Mouse (Mus musculus) megakaryocyte progenitor cell, adult 5-6 weeks (primary cell): Measurements from ENCODE around the gene Bloc1s4. TPM values are rescaled to one million over a fixed set of nuclear protein-coding genes. Genes with fewer than 3 reads are reported as not detected.

Source experiments
- ATAC-seq: replicated peaks from 2 replicates; pipeline ENCODE4 v1.8.0; 2016; ENCODE audit warnings: mild to moderate bottlenecking, moderate TSS enrichment, inconsistent platforms; ENCODE audit not compliant: poor library complexity
- total RNA-seq, 2 experiments: library from RNA; stranded (forward) in 1 of 2; stranded (reverse) in 1 of 2; fragments of 157-497, 149-512 nt in 1 of 2; fragments of 200-1000 nt in 1 of 2; gene quantifications; 2 replicates each; pipeline versions ENCODE4 v1.2.3 to v1.2.4; 2015 to 2017

The Bloc1s4 gene
- total RNA-seq (2015) (10.0 and 14.6 TPM in 2 replicates), total RNA-seq (2017) (13.7 and 16.9 TPM in 2 replicates)

- peak; percentile 94 for ATAC-seq
Observed at GRCm38 (mm10) chr5:36748536-36749061, at the start of gene Bloc1s4. Bloc1s4 (minus strand) TSS chr5:36748650.

DNA sequence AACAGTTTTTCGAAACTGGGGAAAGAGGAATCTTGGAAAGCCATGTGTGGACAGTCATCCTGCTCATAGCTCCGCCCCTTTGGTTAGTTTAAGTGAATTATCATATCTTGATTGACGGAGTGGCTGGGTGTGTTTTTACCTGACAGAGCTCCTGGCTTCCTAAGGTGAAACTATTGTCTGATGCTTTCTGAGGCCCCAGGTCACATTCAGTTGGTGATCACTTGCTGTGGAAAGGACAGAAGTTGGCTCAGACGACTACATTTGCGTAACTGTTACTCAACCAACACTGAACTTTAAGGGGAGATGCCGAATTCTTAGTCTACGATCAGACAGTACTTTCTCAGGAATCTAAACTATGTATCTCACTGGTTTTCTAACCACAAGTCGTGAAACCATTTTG lies 48.8 kb upstream of the Bloc1s4 start:
- 0 out of 2 replicates have a peak, but pooled peaks have one; percentile 10 for ATAC-seq

- peak; percentile 88 for ATAC-seq
Observed at GRCm38 (mm10) chr5:36796296-36797014, 48.0 kb upstream of the Bloc1s4 start, which contains the start of gene Mrfap1. Mrfap1 (minus strand) TSS chr5:36796772.

- peak; percentile 32 for ATAC-seq
Observed at GRCm38 (mm10) chr5:36795647-36796295, 47.3 kb upstream of the Bloc1s4 start.

DNA sequence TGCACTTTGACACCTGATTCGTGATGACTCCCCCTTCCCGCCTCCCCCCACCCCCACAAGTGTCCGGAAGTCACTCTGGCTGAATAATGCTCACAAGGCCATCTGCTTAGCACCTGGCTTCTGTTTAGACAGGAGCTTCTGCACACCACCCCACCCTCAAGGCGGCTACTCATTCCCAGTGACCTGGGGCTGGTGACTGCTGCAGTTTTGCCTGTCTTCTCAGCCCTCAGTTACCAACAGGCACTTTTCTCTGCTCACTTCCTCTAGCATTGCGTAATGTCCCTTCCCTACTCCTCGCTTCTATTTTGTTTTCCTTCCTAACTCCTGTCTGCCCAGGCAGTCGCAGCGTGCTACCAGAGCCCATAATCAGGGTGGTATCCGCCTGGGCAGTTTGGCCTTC lies 43.4 kb upstream of the Bloc1s4 start:
- peak; percentile 45 for ATAC-seq

DNA sequence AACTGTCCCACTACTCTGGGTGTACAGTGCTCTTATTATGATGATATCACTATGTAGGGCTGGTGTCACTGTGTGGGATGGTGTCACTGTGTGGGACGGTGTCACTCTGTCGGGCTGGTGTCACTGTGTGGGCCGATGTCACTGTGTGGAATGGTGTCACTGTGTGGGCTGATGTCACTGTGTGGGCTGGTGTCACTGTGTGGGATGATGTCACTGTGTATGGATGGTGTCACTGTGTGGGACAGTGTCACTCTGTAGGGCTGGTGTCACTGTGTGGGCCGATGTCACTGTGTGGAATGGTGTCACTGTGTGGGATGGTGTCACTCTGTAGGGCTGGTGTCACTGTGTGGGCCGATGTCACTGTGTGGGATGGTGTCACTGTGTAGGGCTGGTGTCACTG lies 37.6 kb upstream of the Bloc1s4 start:
- ATAC-seq, result no peak

DNA sequence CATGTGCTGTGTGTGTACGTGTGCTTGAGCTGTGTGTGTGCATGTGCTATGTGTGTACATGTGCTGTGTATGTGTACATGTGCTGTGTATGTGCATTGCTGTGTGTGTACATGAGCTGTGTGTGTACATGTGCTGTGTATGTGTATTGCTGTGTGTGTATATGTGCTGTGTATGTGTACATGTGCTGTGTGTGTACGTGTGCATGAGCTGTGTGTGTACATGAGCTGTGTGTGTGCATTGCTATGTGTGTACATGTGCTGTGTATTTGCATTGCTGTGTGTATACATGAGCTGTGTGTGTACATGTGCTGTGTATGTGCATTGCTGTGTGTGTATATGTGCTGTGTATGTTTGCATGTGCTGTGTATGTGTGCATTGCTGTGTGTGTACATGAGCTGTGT lies 31.1 kb upstream of the Bloc1s4 start:
- ATAC-seq, result no peak

GRCm38 (mm10) chr5:36778901-36779300 lies 30.5 kb upstream of the Bloc1s4 start:
- no peak for ATAC-seq

GRCm38 (mm10) chr5:36777186-36777585 lies 28.7 kb upstream of the Bloc1s4 start:
- ATAC-seq, result no peak

DNA sequence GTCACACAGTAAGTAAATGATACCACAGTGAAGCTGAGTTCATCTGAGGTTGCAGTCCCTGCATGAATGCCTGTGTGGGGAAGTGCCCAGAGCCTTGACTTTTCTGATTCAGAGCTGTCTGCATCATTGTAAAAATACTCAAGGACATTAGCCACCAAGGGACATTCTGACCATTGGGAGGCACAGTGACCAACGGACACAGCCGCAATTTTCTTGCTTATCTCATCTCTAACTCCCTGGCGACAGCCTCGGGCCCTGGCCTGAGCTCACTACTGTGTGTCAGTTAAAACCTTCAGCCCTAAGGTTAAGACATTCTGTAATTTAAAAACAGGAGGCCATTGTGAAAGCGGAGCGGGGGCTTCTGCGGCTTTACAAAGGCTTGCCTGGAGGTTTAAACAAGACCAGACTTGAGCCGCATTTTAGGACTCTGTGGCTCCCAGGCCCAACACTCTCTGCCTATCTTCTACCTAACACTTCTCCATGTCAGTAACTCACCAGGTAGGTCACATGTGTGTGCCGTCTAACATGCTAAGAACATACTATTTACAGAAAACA lies 27.6 kb upstream of the Bloc1s4 start:
- ATAC-seq, result no peak

- no peak for ATAC-seq
Observed at GRCm38 (mm10) chr5:36775317-36775716, 26.9 kb upstream of the Bloc1s4 start.

- no peak for ATAC-seq
Observed at GRCm38 (mm10) chr5:36772586-36772985, 24.1 kb upstream of the Bloc1s4 start.

DNA sequence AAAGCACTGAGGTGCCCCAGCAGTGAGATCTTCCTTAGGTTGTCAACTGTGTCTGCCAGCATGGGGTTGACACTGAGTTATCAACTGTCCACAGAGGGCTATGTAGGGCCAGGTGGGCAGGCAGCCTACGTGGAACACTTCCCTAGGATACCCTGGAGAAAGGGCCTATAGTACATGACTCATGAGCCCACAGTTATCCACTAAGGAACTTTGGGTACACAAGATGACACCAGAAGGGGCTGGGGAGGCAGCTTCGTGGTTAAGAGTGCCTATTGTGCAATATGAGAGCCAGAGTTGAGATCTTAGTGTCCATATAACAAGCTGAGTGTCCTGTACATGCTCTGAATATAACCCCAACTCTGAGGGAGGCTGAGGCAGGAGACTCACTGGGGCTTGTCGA lies 21.2 kb upstream of the Bloc1s4 start:
- ATAC-seq, result peak; percentile 67

- peak; percentile 90 for ATAC-seq
Observed at GRCm38 (mm10) chr5:36766958-36767703, 18.7 kb upstream of the Bloc1s4 start.

DNA sequence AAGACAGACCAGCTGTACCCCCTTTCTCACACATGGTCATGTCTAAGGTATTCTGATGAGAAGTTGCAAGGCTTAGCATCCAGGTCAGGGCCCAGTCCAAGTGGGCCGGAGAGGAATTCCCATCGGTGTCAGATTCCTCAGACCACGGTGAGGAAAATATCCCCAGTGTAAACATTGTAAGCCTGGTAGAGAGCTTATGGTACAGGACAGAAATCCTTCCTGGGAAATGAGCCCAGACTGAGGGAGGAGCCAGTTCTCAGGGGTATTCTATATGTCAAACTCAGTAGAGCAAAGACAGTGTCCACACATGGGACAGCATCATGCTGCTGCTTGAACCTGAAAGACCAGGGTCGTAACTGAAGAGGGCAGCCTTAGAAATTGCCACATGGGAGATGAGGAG lies 11.4 kb upstream of the Bloc1s4 start:
- ATAC-seq, result no peak

DNA sequence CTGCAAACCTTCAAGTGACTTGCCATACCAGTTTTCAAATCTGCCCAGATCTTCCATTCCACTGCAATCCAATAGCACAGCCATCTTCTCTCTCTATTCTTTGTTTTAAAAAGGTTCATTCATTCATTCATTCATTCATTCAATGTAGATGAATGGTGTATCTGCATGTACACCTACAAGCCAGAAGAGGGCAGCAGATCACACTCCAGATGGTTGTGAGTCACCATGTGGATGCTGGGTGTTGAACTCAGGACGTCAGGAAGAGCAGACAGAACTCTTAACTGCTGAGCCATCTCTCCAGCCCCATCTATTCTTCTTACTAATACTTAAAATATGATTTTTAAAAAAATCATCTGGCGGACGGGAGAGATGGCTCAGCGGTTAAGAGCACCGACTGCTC lies 8.6 kb upstream of the Bloc1s4 start:
- peak; percentile 96 for ATAC-seq

DNA sequence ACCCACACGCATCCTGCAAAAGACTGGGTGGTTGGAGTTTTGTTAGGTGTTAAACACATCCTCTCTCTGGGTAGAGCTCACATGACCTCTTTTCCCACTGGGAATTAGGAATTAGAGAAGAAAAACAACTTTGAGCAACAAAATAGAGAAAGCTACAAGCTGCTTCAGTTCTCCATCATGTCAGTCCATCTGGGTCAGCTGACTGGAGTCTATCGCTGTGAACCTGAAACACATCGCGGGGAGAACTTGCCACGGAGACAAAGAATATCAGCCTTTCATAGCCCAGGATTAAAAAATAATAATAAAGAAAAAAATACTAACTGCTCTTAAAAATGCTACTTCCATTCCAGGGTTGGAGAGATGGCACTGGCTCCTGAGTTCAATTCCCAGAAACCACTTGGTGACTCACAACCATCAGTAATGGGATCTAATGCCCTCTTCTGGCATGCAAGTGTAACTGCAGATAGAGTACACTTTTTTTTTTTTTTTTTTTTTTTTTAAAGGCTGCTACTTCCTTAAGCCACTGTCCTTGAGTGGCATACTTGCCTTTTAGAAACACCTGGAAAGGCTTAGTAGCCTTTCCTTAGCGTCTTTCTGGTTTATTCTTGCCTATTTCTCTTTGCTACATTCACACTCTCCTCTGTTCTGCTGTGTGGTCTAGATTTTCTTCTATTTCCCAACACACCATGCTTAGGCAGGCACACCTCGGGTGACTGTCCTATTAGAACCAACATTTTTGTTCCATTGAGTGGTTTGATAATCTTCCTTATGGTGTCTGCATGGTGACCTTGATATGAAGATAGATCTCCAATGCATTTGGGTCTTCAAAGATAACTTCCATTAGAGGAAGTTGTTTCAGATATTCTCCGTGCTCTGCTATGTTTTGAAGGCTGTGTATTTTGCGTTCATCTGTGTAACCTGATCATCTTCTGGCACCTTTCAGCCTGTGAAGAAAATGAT lies 1.9 kb upstream of the Bloc1s4 start:
- ATAC-seq, result peak; percentile 40

- ATAC-seq, result peak; percentile 15
Observed at GRCm38 (mm10) chr5:36747794-36748535, 485 bp downstream of the Bloc1s4 start.

DNA sequence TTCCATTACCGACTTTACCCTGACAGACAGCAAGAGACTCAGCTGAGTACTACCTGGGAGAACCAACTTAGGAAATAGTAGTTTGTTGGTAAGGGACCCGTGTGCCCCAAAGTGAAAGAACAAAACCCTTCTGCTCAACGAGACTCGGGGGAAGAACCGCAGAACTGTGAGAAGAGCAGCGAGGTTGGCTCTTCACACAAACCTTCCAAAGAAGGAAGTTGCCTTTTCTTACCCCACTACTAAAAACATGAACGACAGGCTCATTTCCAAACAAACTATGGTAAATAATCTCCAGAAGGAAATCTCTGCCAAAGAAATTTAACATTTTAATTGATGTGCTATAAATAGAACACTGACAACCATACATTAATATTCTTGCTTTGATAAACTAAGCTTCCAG lies 1.4 kb downstream of the Bloc1s4 start:
- no peak for ATAC-seq
